Mouse (Mus musculus) limb, embryonic 12.5 days (tissue): ENCODE results near the gene Trim2. TPM values are rescaled to one million over a fixed set of nuclear protein-coding genes. Genes with fewer than 3 reads are reported as not detected.

Experiments
- ATAC-seq: fragments of 200-750 bp; cut with Nextera tagmentation; 2 replicates; pipeline ENCODE4 v1.8.0; 2017; ENCODE audit warnings: low read depth, moderate TSS enrichment; ENCODE audit not compliant: insufficient number of reproducible peaks, insufficient read depth, low FRiP score, low TSS enrichment
- H3K27ac ChIP-seq: fragments of 300-500 bp; sonication (generic); 2 replicates; pipeline ENCODE4 v1.5.1; 2016; ENCODE audit warnings: mild to moderate bottlenecking, moderate library complexity
- H3K27me3 ChIP-seq: fragments of 300-500 bp; sonication (generic); 2 replicates; pipeline ENCODE4 v1.6.1; 2016; ENCODE audit warnings: mild to moderate bottlenecking, moderate library complexity
- H3K36me3 ChIP-seq: fragments of 300-500 bp; sonication (generic); 2 replicates; pipeline ENCODE4 v1.6.1; 2016; ENCODE audit warnings: mild to moderate bottlenecking, moderate library complexity
- H3K4me1 ChIP-seq: fragments of 300-500 bp; sonication (generic); replicated peaks from 2 replicates; pipeline ENCODE4 v1.6.1; 2016
- H3K4me2 ChIP-seq: fragments of 300-500 bp; sonication (generic); 2 replicates; pipeline ENCODE4 v1.6.1; 2016; ENCODE audit warnings: mild to moderate bottlenecking, moderate library complexity
- H3K4me3 ChIP-seq: fragments of 300-500 bp; sonication (generic); replicated peaks from 2 replicates; pipeline ENCODE4 v1.5.1; 2016; ENCODE audit warnings: mild to moderate bottlenecking
- H3K9ac ChIP-seq: fragments of 300-500 bp; sonication (generic); replicated peaks from 2 replicates; pipeline ENCODE4 v1.6.1; 2016; ENCODE audit warnings: mild to moderate bottlenecking, moderate library complexity
- H3K9me3 ChIP-seq: fragments of 300-500 bp; sonication (generic); 2 replicates; pipeline ENCODE4 v1.6.1; 2016; ENCODE audit warnings: mild to moderate bottlenecking, moderate library complexity
- WGBS: fragments of 180-500 bp; shearing (Covaris S2); methylation state at CpG from one replicate; pipeline ENCODE4 v1.1.7; 2016; 5-methylcytosine and 5-hydroxymethylcytosine counted together
- polyA plus RNA-seq: library from polyadenylated mRNA; unstranded; fragments of >200 nt; fragmentation: Nextera tagmentation; extraction: Ambion mirVana; gene quantifications from 2 replicates; pipeline ENCODE4 v1.2.1, GENCODE M21; 2016

Trim2 gene
- polyA plus RNA-seq, 1 experiment from 2014 or later, result 18.5 TPM

DNA sequence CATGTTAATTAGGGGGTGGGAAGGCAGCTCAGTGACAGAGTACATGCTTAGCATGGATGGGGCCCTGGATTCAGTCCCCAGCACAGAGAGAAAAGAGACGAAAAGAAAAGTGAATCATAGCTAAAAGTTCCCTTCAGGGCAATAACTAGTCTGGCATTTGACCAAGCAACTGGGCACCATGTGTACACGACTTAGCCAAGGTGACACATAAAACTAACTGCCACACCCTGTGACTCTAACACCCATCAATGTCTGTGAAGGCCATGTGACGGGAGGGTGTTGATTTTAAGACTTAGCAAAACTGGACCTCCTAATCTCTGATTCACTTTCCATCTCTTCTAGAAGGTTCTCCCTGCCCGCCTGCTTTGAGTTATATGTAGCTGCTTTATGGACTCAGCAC lies 12.2 kb upstream of the Trim2 start:
- Histone ChIP-seq H3K4me3 (no peak overlapping the region), H3K9ac (no peak overlapping the region), H3K4me1 (peaks cover 2% of the 10 kb centered on the region; the same call in 1 of the 2 replicates), H3K27me3 (no peaks in the 10 kb centered on the region), H3K4me2 (no peak overlapping the region), H3K27ac (no peak overlapping the region), H3K36me3 (no peaks in the 10 kb centered on the region), H3K9me3 (no peaks in the 10 kb centered on the region)
- ATAC-seq, result no peak
- 87% methylated on average over 4 of the region's 4 CpGs for WGBS

DNA sequence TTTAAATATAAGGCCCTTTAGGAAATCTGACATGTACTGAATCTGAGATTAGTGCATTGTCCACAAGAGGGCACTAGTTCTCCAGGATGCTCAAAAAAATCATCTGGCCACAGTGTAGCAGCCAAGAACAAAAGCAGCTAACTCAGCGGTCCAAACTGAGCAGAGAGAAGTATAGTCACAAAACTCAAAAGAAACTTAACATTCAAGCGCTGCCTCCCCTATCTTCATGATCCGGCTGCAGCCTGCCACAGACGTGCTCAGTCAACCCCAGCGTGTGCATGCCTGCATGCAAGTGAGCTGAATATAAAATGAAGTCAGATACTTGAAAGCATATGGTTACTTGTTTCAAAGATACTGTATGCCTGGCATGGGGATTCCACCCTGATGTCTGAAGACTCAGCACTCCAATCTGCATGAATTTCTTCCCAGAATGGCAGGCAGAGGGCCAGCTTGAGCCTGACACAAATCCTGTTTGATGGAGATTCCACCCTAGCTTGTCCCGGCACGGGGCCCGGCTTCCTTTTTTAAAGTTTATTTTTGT lies 8.0 kb upstream of the Trim2 start:
- 46% methylated on average over 8 of the region's 8 CpGs for WGBS
- Histone ChIP-seq H3K9me3 (no peaks in the 10 kb centered on the region), H3K4me3 (no peak overlapping the region), H3K27me3 (peaks cover 9% of the 10 kb centered on the region), H3K27ac (no peak overlapping the region), H3K4me2 (peak overlapping the region; percentile 35), H3K36me3 (no peaks in the 10 kb centered on the region), H3K9ac (no peak overlapping the region), H3K4me1 (no peaks in the 10 kb centered on the region)
- ATAC-seq, result no peak

GRCm38 (mm10) chr3:84313801-84314541 lies 7.3 kb upstream of the Trim2 start:
- peaks cover 9% of the 10 kb centered on the region for H3K27me3 ChIP-seq
- H3K4me3 ChIP-seq, result no peak overlapping the region
- no peaks in the 10 kb centered on the region for H3K9me3 ChIP-seq
- no peaks in the 10 kb centered on the region for H3K36me3 ChIP-seq
- no peaks in the 10 kb centered on the region for H3K4me1 ChIP-seq
- H3K9ac ChIP-seq, result no peak overlapping the region
- WGBS, result 69% methylated on average over 6 of the region's 6 CpGs
- ATAC-seq, result no peak
- no peak overlapping the region for H3K4me2 ChIP-seq
- no peak overlapping the region for H3K27ac ChIP-seq

- no peaks in the 10 kb centered on the region for H3K4me1 ChIP-seq
- no peaks in the 10 kb centered on the region for H3K9me3 ChIP-seq
- H3K27ac ChIP-seq, result no peak overlapping the region
- H3K9ac ChIP-seq, result no peak overlapping the region
- no peak overlapping the region for H3K4me2 ChIP-seq
- H3K27me3 ChIP-seq, result peaks cover 11% of the 10 kb centered on the region
- 48% methylated on average over 18 of the region's 18 CpGs for WGBS
- ATAC-seq, result no peak
- H3K4me3 ChIP-seq, result no peak overlapping the region
- no peaks in the 10 kb centered on the region for H3K36me3 ChIP-seq
Measured at GRCm38 (mm10) chr3:84313003-84313800, 6.5 kb upstream of the Trim2 start.

- no peak overlapping the region for H3K9ac ChIP-seq
- H3K27ac ChIP-seq, result no peak overlapping the region
- ATAC-seq, result no peak
- H3K9me3 ChIP-seq, result no peaks in the 10 kb centered on the region
- no peak overlapping the region for H3K4me3 ChIP-seq
- 77% methylated on average over 5 of the region's 5 CpGs for WGBS
- H3K36me3 ChIP-seq, result no peaks in the 10 kb centered on the region
- H3K4me1 ChIP-seq, result no peaks in the 10 kb centered on the region
- H3K4me2 ChIP-seq, result no peak overlapping the region
- peaks cover 17% of the 10 kb centered on the region for H3K27me3 ChIP-seq
Measured at GRCm38 (mm10) chr3:84312326-84312725, 5.6 kb upstream of the Trim2 start.

DNA sequence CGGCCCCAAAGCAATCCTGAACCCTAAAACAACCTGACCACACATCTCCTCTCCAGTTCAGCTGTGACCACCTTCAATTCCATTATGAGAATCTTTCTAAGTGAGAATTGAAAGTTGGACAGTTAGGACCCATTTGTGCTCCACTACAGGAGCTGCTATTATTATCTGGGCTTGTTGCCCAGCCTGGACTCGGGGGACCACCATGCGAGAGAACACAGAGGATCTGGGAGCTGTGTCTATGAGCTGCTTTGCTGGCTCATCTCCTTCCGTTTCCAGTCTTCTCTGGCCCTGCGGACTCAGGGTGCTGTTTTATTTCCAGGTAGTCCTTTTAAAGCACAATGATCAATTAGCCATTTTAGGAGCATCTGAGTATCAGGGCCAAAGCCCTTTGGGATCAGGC lies 839 bp upstream of the Trim2 start:
- peaks cover 59% of the 10 kb centered on the region for H3K27me3 ChIP-seq
- H3K36me3 ChIP-seq, result no peaks in the 10 kb centered on the region
- no peak overlapping the region for H3K4me3 ChIP-seq
- H3K9ac ChIP-seq, result no peak overlapping the region
- peaks cover 22% of the 10 kb centered on the region for H3K4me1 ChIP-seq
- WGBS, result 84% methylated on average over 5 of the region's 5 CpGs
- no peak for ATAC-seq
- no peaks in the 10 kb centered on the region for H3K9me3 ChIP-seq
- H3K27ac ChIP-seq, result no peak overlapping the region
- H3K4me2 ChIP-seq, result no peak overlapping the region

GRCm38 (mm10) chr3:84305722-84306510 lies 761 bp downstream of the Trim2 start:
- no peak for ATAC-seq
- H3K9ac ChIP-seq, result no peak overlapping the region
- peaks cover 60% of the 10 kb centered on the region for H3K27me3 ChIP-seq
- no peaks in the 10 kb centered on the region for H3K9me3 ChIP-seq
- peak overlapping the region; percentile 41 for H3K4me3 ChIP-seq
- 51% methylated on average over 15 of the region's 15 CpGs for WGBS
- H3K4me2 ChIP-seq, result peak overlapping the region; percentile 73
- no peak overlapping the region for H3K27ac ChIP-seq
- peaks cover 22% of the 10 kb centered on the region for H3K4me1 ChIP-seq
- no peaks in the 10 kb centered on the region for H3K36me3 ChIP-seq

GRCm38 (mm10) chr3:84305010-84305692 lies 1.5 kb downstream of the Trim2 start:
- peak; percentile 72 for ATAC-seq
- peaks cover 60% of the 10 kb centered on the region for H3K27me3 ChIP-seq
- peak overlapping the region; percentile 73 for H3K4me2 ChIP-seq
- H3K27ac ChIP-seq, result no peak overlapping the region
- WGBS, result 2% methylated on average over 28 of the region's 28 CpGs
- peak overlapping the region; percentile 41 for H3K4me3 ChIP-seq
- 0 out of 2 replicates have a peak overlapping the region, but pooled peaks have one; percentile 18 for H3K9ac ChIP-seq
- no peaks in the 10 kb centered on the region for H3K9me3 ChIP-seq
- H3K36me3 ChIP-seq, result no peaks in the 10 kb centered on the region
- H3K4me1 ChIP-seq, result peaks cover 22% of the 10 kb centered on the region

DNA sequence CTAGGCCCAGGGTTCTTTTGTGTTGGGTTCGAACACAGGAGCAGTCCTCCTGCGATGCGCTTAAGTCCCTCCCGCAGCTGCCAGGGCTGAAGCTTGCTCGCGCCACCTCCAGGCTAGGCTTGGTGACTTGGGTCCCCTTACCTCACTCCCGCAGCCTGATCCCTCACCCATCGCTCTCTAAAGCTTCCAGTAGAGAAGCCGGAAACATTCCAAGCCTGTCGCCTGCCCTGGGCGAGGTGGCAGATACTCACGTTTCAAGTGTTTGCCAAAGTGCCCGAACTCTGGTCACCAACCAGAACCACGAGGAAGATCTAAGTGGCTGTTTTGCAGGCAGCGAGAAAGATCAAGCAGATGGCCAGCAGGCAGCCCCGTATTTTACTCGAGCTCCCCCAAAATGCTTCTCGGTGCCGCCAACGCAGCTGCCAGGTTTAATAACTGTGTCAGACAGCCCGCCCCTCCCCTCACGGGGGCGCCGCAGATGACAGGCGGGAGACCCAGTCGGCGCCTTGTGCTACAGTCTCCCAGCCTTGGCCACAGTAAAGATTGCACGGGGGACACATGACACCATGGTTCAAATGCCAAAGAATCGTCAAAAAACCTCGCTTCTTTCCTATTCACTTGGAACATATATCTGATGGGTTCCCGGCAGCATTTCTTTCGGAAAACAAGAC lies 2.2 kb downstream of the Trim2 start:
- WGBS, result under 1% methylated on average over 32 of the region's 32 CpGs
- Histone ChIP-seq H3K27me3 (peaks cover 60% of the 10 kb centered on the region), H3K4me3 (peak overlapping the region; percentile 41), H3K4me1 (peaks cover 22% of the 10 kb centered on the region), H3K27ac (no peak overlapping the region), H3K9ac (peak overlapping the region; percentile 52), H3K4me2 (peak overlapping the region; percentile 73), H3K36me3 (no peaks in the 10 kb centered on the region), H3K9me3 (no peaks in the 10 kb centered on the region)
- ATAC-seq, result peak; percentile 76; the same call in 1 of the 2 replicates

DNA sequence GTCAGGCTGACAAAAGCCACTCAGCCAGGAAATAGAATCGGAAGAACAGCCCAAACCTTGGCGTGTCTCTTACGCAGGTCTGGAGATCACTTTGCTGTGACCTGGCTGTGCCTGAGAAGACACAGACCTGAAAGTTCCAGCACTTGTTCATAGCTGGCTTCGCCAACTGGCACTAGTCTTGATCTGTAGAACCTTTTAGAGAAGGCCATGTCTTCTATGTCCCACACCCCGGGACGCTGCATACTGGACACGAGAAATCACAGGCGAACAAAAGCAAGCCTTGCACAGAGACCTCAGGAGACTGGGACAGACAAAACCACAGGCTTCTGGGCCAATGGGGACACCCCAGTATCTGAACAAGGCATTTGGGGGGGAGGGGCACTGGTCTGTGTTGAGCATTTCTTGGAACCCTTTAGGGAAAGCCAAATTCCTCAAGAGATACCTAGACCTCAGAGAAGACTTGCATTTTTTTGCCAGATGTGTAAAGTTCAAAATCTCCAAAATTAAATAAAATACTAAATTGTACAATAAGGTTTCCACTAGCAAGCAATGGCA lies 3.2 kb downstream of the Trim2 start:
- peaks cover 22% of the 10 kb centered on the region for H3K4me1 ChIP-seq
- no peak overlapping the region for H3K9ac ChIP-seq
- H3K27ac ChIP-seq, result no peak overlapping the region
- no peaks in the 10 kb centered on the region for H3K9me3 ChIP-seq
- H3K36me3 ChIP-seq, result no peaks in the 10 kb centered on the region
- peaks cover 60% of the 10 kb centered on the region for H3K27me3 ChIP-seq
- no peak overlapping the region for H3K4me3 ChIP-seq
- WGBS, result 86% methylated on average over 8 of the region's 8 CpGs
- peak overlapping the region; percentile 73; the same call in 1 of the 2 replicates for H3K4me2 ChIP-seq
- ATAC-seq, result no peak
